12 mouse cellular contexts compared by ENCODE assay signal in genomic region chr15:102512010-102512409, GRCm38 (mm10). TPM values are rescaled to one million over a fixed set of nuclear protein-coding genes. Genes with fewer than 3 reads are reported as not detected.
A peak's percentile ranks its signal among the peaks of the same experiment; 100 is the strongest.
DNase-seq lines count a peak whose midpoint lies in the region; ATAC-seq lines count a peak whose summit lies in the region.
"Had no signal": no experiment of that assay in that cellular context is flagged by ENCODE, and none has a peak within 500 bp of the region (broad histone marks: within the 10 kb centered on the region; RNA-seq: fewer than 3 reads in every experiment).

No protein-coding gene starts in this region.

- H3K9me3 ChIP-seq in heart, embryonic 10.5 days, result no peaks in the 10 kb centered on the region
- H3K9me3 ChIP-seq in forebrain, embryonic 14.5 days (replicated peaks; ENCODE audit: control insufficient read depth, low read length), result no peaks in the 10 kb centered on the region
- H3K9me3 ChIP-seq in midbrain, embryonic 10.5 days (replicated peaks), result no peaks in the 10 kb centered on the region

- H3K4me3 ChIP-seq in heart, embryonic 10.5 days, result peak overlapping the region; percentile 78; the same call in 1 of the 2 replicates
- H3K4me3 ChIP-seq in forebrain, embryonic 14.5 days (ENCODE audit: low read depth, low read length), result no peak overlapping the region
- peak overlapping the region; percentile 75 for H3K4me3 ChIP-seq in midbrain, embryonic 10.5 days
- H3K4me3 ChIP-seq: heart, adult 2 months had no signal

- peaks cover 50% of the 10 kb centered on the region for H3K4me1 ChIP-seq in heart, embryonic 10.5 days
- peaks cover 40% of the 10 kb centered on the region for H3K4me1 ChIP-seq in forebrain, embryonic 14.5 days (ENCODE audit: control insufficient read depth, insufficient read depth, low read length)
- H3K4me1 ChIP-seq in midbrain, embryonic 10.5 days, result peaks cover 70% of the 10 kb centered on the region

- WGBS in heart, embryonic 10.5 days, result 36% methylated on average over 5 of the region's 5 CpGs
- 33% methylated on average over 5 of the region's 5 CpGs for WGBS in forebrain, embryonic 14.5 days
- WGBS in midbrain, embryonic 10.5 days, result 32% methylated on average over 5 of the region's 5 CpGs

- no peak overlapping the region for H3K9ac ChIP-seq in forebrain, embryonic 14.5 days (ENCODE audit: low read length)

- H3K4me2 ChIP-seq in forebrain, embryonic 14.5 days (ENCODE audit: low read length), result no peak overlapping the region

- no peak for ATAC-seq in forebrain, embryonic 14.5 days
- no peak for ATAC-seq in erythroblast, adult 5-6 weeks (replicated peaks; ENCODE audit: low FRiP score, poor library complexity, severe bottlenecking)

- H3K36me3 ChIP-seq in heart, embryonic 10.5 days, result peaks cover 3% of the 10 kb centered on the region; the same call in 1 of the 2 replicates
- H3K36me3 ChIP-seq in forebrain, embryonic 14.5 days (ENCODE audit: control insufficient read depth, insufficient read depth, low read length), result peaks cover 12% of the 10 kb centered on the region
- H3K36me3 ChIP-seq in midbrain, embryonic 10.5 days, result peaks cover 13% of the 10 kb centered on the region

- peak; percentile 70 for DNase-seq in heart, embryonic 10.5 days (ENCODE audit: low spot score)
- DNase-seq in heart, postnatal 4 days, result no peak
- DNase-seq in MN1 (ENCODE audit: low spot score), result peak; percentile 64
- no peak for DNase-seq in forebrain, embryonic 14.5 days (ENCODE audit: low spot score)
- no peak for DNase-seq in midbrain, embryonic 10.5 days (ENCODE audit: low spot score)
- DNase-seq in adrenal gland, postnatal 4 days (ENCODE audit: low spot score in 2 of 2), result no peak
- DNase-seq in gastrocnemius, adult 18-20 months (ENCODE audit: low spot score), result no peak
- DNase-seq: heart, adult 2 months; right cerebral cortex, postnatal 25 days had no signal

- H3K27ac ChIP-seq in heart, embryonic 10.5 days, result peak overlapping the region; percentile 62; the same call in 1 of the 2 replicates
- H3K27ac ChIP-seq in forebrain, embryonic 14.5 days (ENCODE audit: low read depth, low read length), result 0 out of 2 replicates have a peak overlapping the region, but pooled peaks have one; percentile 86
- peak overlapping the region; percentile 85 for H3K27ac ChIP-seq in midbrain, embryonic 10.5 days (replicated peaks)
- H3K27ac ChIP-seq: heart, adult 2 months had no signal

- H3K27me3 ChIP-seq in heart, embryonic 10.5 days (ENCODE audit: insufficient read depth, poor library complexity, severe bottlenecking), result no peaks in the 10 kb centered on the region
- no peaks in the 10 kb centered on the region for H3K27me3 ChIP-seq in forebrain, embryonic 14.5 days (replicated peaks; ENCODE audit: control insufficient read depth, insufficient read depth, low read length)
- no peaks in the 10 kb centered on the region for H3K27me3 ChIP-seq in midbrain, embryonic 10.5 days (ENCODE audit: low read depth, poor library complexity, severe bottlenecking)

RNA-seq across cellular contexts. Expression of gene Map3k12, which starts 4.9 kb away (rescaled TPM):
- 17.9 and 19.7 TPM in 2 replicates for polyA plus RNA-seq in heart, embryonic 10.5 days (2016; fragmentation: Nextera tagmentation; extraction: Ambion mirVana)
- 1 to 10 TPM; 5.4 to 6.1 TPM for total RNA-seq in heart, postnatal 4 days (2021)
- polyA plus RNA-seq in forebrain, embryonic 14.5 days (2014; fragmentation: Nextera tagmentation; extraction: Ambion mirVana), result 28.6 and 36.9 TPM in 2 replicates
- 23.4 and 31.8 TPM in 2 replicates for polyA plus RNA-seq in midbrain, embryonic 10.5 days (2016; fragmentation: Nextera tagmentation; extraction: Ambion mirVana)
- 10 to 100 TPM; 13.2 to 13.4 TPM for total RNA-seq in adrenal gland, postnatal 4 days (2021)
- total RNA-seq in erythroblast, adult 5-6 weeks (2015; ENCODE audit: low replicate concordance), result not detected in 2 replicates
- 0.34 and 1.1 TPM in 2 replicates for total RNA-seq in erythroblast, adult 5-6 weeks (2017; ENCODE audit: low replicate concordance)
- 1 to 10 TPM in 1 of 2 experiments, under 1 TPM in 1; 0.82 to 1.5 TPM for total RNA-seq in gastrocnemius, adult 18-20 months (2021)

RNA-seq across cellular contexts. Expression of gene Tarbp2, which starts 6.0 kb away (rescaled TPM):
- polyA plus RNA-seq in heart, embryonic 10.5 days (2016; fragmentation: Nextera tagmentation; extraction: Ambion mirVana), result 127 and 140 TPM in 2 replicates
- 10 to 100 TPM; 58.6 to 58.9 TPM for total RNA-seq in heart, postnatal 4 days (2021)
- 83.9 and 90.7 TPM in 2 replicates for polyA plus RNA-seq in forebrain, embryonic 14.5 days (2014; fragmentation: Nextera tagmentation; extraction: Ambion mirVana)
- polyA plus RNA-seq in midbrain, embryonic 10.5 days (2016; fragmentation: Nextera tagmentation; extraction: Ambion mirVana), result 133 and 143 TPM in 2 replicates
- 10 to 100 TPM; 52.8 to 53.2 TPM for total RNA-seq in adrenal gland, postnatal 4 days (2021)
- total RNA-seq in erythroblast, adult 5-6 weeks (2015; ENCODE audit: low replicate concordance), result 3.5 and 7.3 TPM in 2 replicates
- total RNA-seq in erythroblast, adult 5-6 weeks (2017; ENCODE audit: low replicate concordance), result 9.6 and 13.5 TPM in 2 replicates
- 10 to 100 TPM; 28.2 to 33.3 TPM for total RNA-seq in gastrocnemius, adult 18-20 months (2021)

RNA-seq across cellular contexts. Expression of gene Gm10337, which starts 8.5 kb away (rescaled TPM):
- not detected in 2 replicates for polyA plus RNA-seq in heart, embryonic 10.5 days (2016; fragmentation: Nextera tagmentation; extraction: Ambion mirVana)
- total RNA-seq in heart, postnatal 4 days (2021), result 1 to 10 TPM in 1 of 2 experiments, not detected in 1; 7.3 TPM
- polyA plus RNA-seq in forebrain, embryonic 14.5 days (2014; fragmentation: Nextera tagmentation; extraction: Ambion mirVana), result 13.4 TPM in 1 of 2 replicates, not detected in the other
- polyA plus RNA-seq in midbrain, embryonic 10.5 days (2016; fragmentation: Nextera tagmentation; extraction: Ambion mirVana), result 3.5 TPM in 1 of 2 replicates, not detected in the other
- 1 to 10 TPM in 1 of 2 experiments, not detected in 1; 4.3 TPM for total RNA-seq in adrenal gland, postnatal 4 days (2021)
- not detected in 2 replicates for total RNA-seq in erythroblast, adult 5-6 weeks (2015; ENCODE audit: low replicate concordance)
- total RNA-seq in erythroblast, adult 5-6 weeks (2017; ENCODE audit: low replicate concordance), result not detected in 2 replicates
- total RNA-seq in gastrocnemius, adult 18-20 months (2021), result not detected
- total RNA-seq: heart, adult 2 months; left cerebral cortex, adult 18-20 months; megakaryocyte progenitor cell, adult 5-6 weeks had no signal
- polyA plus RNA-seq: heart, adult 2 months had no signal

RNA-seq across cellular contexts. Expression of gene Npff, which starts 12.7 kb away (rescaled TPM):
- polyA plus RNA-seq in heart, embryonic 10.5 days (2016; fragmentation: Nextera tagmentation; extraction: Ambion mirVana), result 0.88 and 0.99 TPM in 2 replicates
- total RNA-seq in heart, postnatal 4 days (2021), result 1 to 10 TPM; 2.6 to 3.0 TPM
- polyA plus RNA-seq in forebrain, embryonic 14.5 days (2014; fragmentation: Nextera tagmentation; extraction: Ambion mirVana), result 1.3 and 1.4 TPM in 2 replicates
- polyA plus RNA-seq in midbrain, embryonic 10.5 days (2016; fragmentation: Nextera tagmentation; extraction: Ambion mirVana), result 2.0 and 2.9 TPM in 2 replicates
- total RNA-seq in adrenal gland, postnatal 4 days (2021), result 1 to 10 TPM; 5.9 to 8.6 TPM
- total RNA-seq in erythroblast, adult 5-6 weeks (2015; ENCODE audit: low replicate concordance), result 4.6 TPM in 1 of 2 replicates, not detected in the other
- total RNA-seq in erythroblast, adult 5-6 weeks (2017; ENCODE audit: low replicate concordance), result 5.9 TPM in 1 of 2 replicates, not detected in the other
- 1 to 10 TPM; 1.5 to 1.8 TPM for total RNA-seq in gastrocnemius, adult 18-20 months (2021)

RNA-seq across cellular contexts. Expression of gene Pcbp2, which starts 41.7 kb away (rescaled TPM):
- polyA plus RNA-seq in heart, embryonic 10.5 days (2016; fragmentation: Nextera tagmentation; extraction: Ambion mirVana), result 143 and 183 TPM in 2 replicates
- 100 to 1,000 TPM; 703 to 721 TPM for total RNA-seq in heart, postnatal 4 days (2021)
- polyA plus RNA-seq in forebrain, embryonic 14.5 days (2014; fragmentation: Nextera tagmentation; extraction: Ambion mirVana), result 187 and 226 TPM in 2 replicates
- 194 and 201 TPM in 2 replicates for polyA plus RNA-seq in midbrain, embryonic 10.5 days (2016; fragmentation: Nextera tagmentation; extraction: Ambion mirVana)
- total RNA-seq in adrenal gland, postnatal 4 days (2021), result 100 to 1,000 TPM; 925 to 956 TPM
- total RNA-seq in erythroblast, adult 5-6 weeks (2015; ENCODE audit: low replicate concordance), result 252 and 321 TPM in 2 replicates
- 85.4 and 91.0 TPM in 2 replicates for total RNA-seq in erythroblast, adult 5-6 weeks (2017; ENCODE audit: low replicate concordance)
- total RNA-seq in gastrocnemius, adult 18-20 months (2021), result 100 to 1,000 TPM; 403 to 410 TPM

Comparison
In these comparisons a context has a peak if more than half of its experiments do, and no peak if none do; other contexts are left out.
1. DNase-seq: peak in heart, embryonic 10.5 days (single experiment) and MN1 (single experiment); none in heart, postnatal 4 days (single experiment), forebrain, embryonic 14.5 days (single experiment), midbrain, embryonic 10.5 days (single experiment), adrenal gland, postnatal 4 days (0 of 2) and gastrocnemius, adult 18-20 months (single experiment).
2. Peak in every context shown above with its lines, with median percentiles within 50 percentile points of each other: H3K27ac ChIP-seq.